Mouse (Mus musculus) 3T3-L1 (cell line): ENCODE data around the gene 1110008P14Rik.

Source experiments
- DNase-seq: peaks from one replicate; pipeline ENCODE4 v3.0.0-alpha.2; 2015; ENCODE audit warnings: low read depth, low spot score

Gene 1110008P14Rik

GRCm38 (mm10) chr2:32408429-32409424 is 27.0 kb upstream of the 1110008P14Rik start:
- DNase-seq: no peak

- DNase-seq: no peak
These were observed 25.5 kb upstream of the 1110008P14Rik start for GRCm38 (mm10) chr2:32407144-32407824.

- peak; percentile 100 for DNase-seq
These were observed 22.9 kb upstream of the 1110008P14Rik start for GRCm38 (mm10) chr2:32404663-32405062.

- DNase-seq: peak; percentile 35
These were observed 15.0 kb upstream of the 1110008P14Rik start for GRCm38 (mm10) chr2:32396695-32397094.

- peak; percentile 99 for DNase-seq
These were observed 14.3 kb upstream of the 1110008P14Rik start for GRCm38 (mm10) chr2:32395946-32396621.

- peak; percentile 92 for DNase-seq
These were observed 13.8 kb upstream of the 1110008P14Rik start, which contains the start of gene Ptges2 for GRCm38 (mm10) chr2:32395484-32395945. Gene Ptges2 (plus strand): TSS chr2:32395896.

- DNase-seq: peak; percentile 68
These were observed 13.2 kb upstream of the 1110008P14Rik start for GRCm38 (mm10) chr2:32394973-32395372.

- no peak for DNase-seq
These were observed 10.3 kb upstream of the 1110008P14Rik start for GRCm38 (mm10) chr2:32392063-32392462.

- no peak for DNase-seq
These were observed 9.1 kb upstream of the 1110008P14Rik start for GRCm38 (mm10) chr2:32390871-32391270.

- no peak for DNase-seq
These were observed 7.4 kb upstream of the 1110008P14Rik start for GRCm38 (mm10) chr2:32389157-32389556.

- no peak for DNase-seq
These were observed 6.2 kb upstream of the 1110008P14Rik start, which contains the start of gene Lcn2 for GRCm38 (mm10) chr2:32387706-32388490. Gene Lcn2 (minus strand): TSS chr2:32388252.

- DNase-seq: no peak
These were observed 951 bp upstream of the 1110008P14Rik start for GRCm38 (mm10) chr2:32382689-32383088.

GRCm38 (mm10) chr2:32381141-32381774 is 480 bp downstream of the 1110008P14Rik start:
- DNase-seq: peak; percentile 19

GRCm38 (mm10) chr2:32380001-32380500 is 1.7 kb downstream of the 1110008P14Rik start:
- DNase-seq: peak; percentile 59

- DNase-seq: no peak
These were observed 4.8 kb downstream of the 1110008P14Rik start for GRCm38 (mm10) chr2:32376963-32377362.

- DNase-seq: no peak
These were observed 6.3 kb downstream of the 1110008P14Rik start for GRCm38 (mm10) chr2:32375317-32375940.

- no peak for DNase-seq
These were observed 7.5 kb downstream of the 1110008P14Rik start for GRCm38 (mm10) chr2:32374191-32374590.

GRCm38 (mm10) chr2:32367315-32367714 is 14.4 kb downstream of the 1110008P14Rik start:
- no peak for DNase-seq

- DNase-seq: no peak
These were observed 17.6 kb downstream of the 1110008P14Rik start for GRCm38 (mm10) chr2:32364121-32364520.
